In the genomic region with DNA sequence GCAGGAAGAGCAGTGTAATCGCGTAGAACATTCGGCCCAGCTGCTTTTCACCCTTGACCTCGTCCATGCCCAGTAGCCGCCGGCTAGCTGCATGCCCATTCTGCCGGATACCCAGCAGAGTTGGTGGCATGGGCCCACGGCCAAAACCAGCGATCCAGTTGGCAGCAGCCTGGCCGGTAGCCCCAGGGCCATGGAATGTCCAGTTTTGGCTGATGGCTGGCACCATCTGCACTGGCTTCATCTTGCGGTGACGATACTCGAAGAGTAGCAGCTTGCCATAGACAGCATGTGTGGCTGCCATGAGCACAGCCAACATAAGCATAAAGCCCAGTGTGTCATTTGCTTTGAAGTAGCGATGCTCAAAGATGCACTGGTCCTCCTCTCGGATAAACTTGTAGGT, we compare ENCODE assay signal across 27 mouse cellular contexts. TPM values are rescaled to one million over a fixed set of nuclear protein-coding genes. Genes with fewer than 3 reads are reported as not detected.
DNase-seq lines count a peak whose midpoint lies in the region; ATAC-seq and TF ChIP-seq lines count a peak whose summit lies in the region.
"Had no signal": no experiment of that assay in that cellular context is flagged by ENCODE, and none has a peak within 500 bp of the region (broad histone marks: within the 10 kb centered on the region; RNA-seq: fewer than 3 reads in every experiment).

No protein-coding gene starts in this region.

- no peak overlapping the region for H3K4me2 ChIP-seq in hindbrain, postnatal 0 days (ENCODE audit: low read depth, low read length)
- H3K4me2 ChIP-seq in hindbrain, embryonic 11.5 days (replicated peaks; ENCODE audit: low read depth, low read length): no peak overlapping the region
- H3K4me2 ChIP-seq: embryonic facial prominence, embryonic 13.5 days; forebrain, embryonic 12.5 days; heart, embryonic 13.5 days; hindbrain, embryonic 13.5 days; midbrain, embryonic 11.5 days had no signal

- H3K4me1 ChIP-seq in hindbrain, postnatal 0 days (ENCODE audit: insufficient read depth, low read length): no peaks in the 10 kb centered on the region
- no peaks in the 10 kb centered on the region for H3K4me1 ChIP-seq in hindbrain, embryonic 11.5 days (replicated peaks; ENCODE audit: control insufficient read depth, insufficient read depth, low read length)
- H3K4me1 ChIP-seq in thymus, adult 2 months (replicated peaks; ENCODE audit: control insufficient read depth, insufficient read depth, low read length): peaks cover 4% of the 10 kb centered on the region; the same call in 1 of the 2 replicates
- H3K4me1 ChIP-seq: embryonic facial prominence, embryonic 13.5 days; forebrain, embryonic 12.5 days; heart, embryonic 13.5 days; hindbrain, embryonic 13.5 days had no signal

- no peak overlapping the region for H3K9ac ChIP-seq in hindbrain, postnatal 0 days (replicated peaks; ENCODE audit: low read length)
- H3K9ac ChIP-seq in hindbrain, embryonic 11.5 days (ENCODE audit: low read depth, low read length): no peak overlapping the region
- H3K9ac ChIP-seq: embryonic facial prominence, embryonic 13.5 days; forebrain, embryonic 12.5 days; heart, embryonic 13.5 days; hindbrain, embryonic 13.5 days had no signal

- ATAC-seq in hindbrain, postnatal 0 days: no peak
- ATAC-seq in hindbrain, embryonic 11.5 days (ENCODE audit: low FRiP score): no peak
- ATAC-seq: lung, postnatal 0 days had no signal

- H3K36me3 ChIP-seq in hindbrain, postnatal 0 days (ENCODE audit: insufficient read depth, low read length): no peaks in the 10 kb centered on the region
- no peaks in the 10 kb centered on the region for H3K36me3 ChIP-seq in hindbrain, embryonic 11.5 days (ENCODE audit: control insufficient read depth, insufficient read depth, low read length)
- no peaks in the 10 kb centered on the region for H3K36me3 ChIP-seq in thymus, adult 2 months (ENCODE audit: control insufficient read depth, insufficient read depth, low read length)
- H3K36me3 ChIP-seq: embryonic facial prominence, embryonic 13.5 days; heart, embryonic 13.5 days had no signal

- 75% methylated on average over 15 of the region's 15 CpGs for WGBS in hindbrain, postnatal 0 days
- WGBS in hindbrain, embryonic 11.5 days: 93% methylated on average over 15 of the region's 15 CpGs
- WGBS in thymus, adult 2 months: 96% methylated on average over 15 of the region's 15 CpGs

- peak overlapping the region; percentile 58 for H3K27ac ChIP-seq in hindbrain, postnatal 0 days
- no peak overlapping the region for H3K27ac ChIP-seq in hindbrain, embryonic 11.5 days (ENCODE audit: low read depth, low read length)
- no peak overlapping the region for H3K27ac ChIP-seq in thymus, adult 2 months (ENCODE audit: control insufficient read depth, insufficient read depth, low read length)
- H3K27ac ChIP-seq: embryonic facial prominence, embryonic 13.5 days; forebrain, embryonic 12.5 days; heart, embryonic 13.5 days; hindbrain, embryonic 13.5 days; stomach, postnatal 0 days had no signal

- peak; percentile 33 for DNase-seq in hindbrain, postnatal 0 days (ENCODE audit: low spot score)
- no peak for DNase-seq in hindbrain, embryonic 11.5 days (ENCODE audit: low spot score)
- peak; percentile 70 for DNase-seq in brain, adult 2 months (ENCODE audit: low read depth, low spot score)
- peak; percentile 67 for DNase-seq in cerebellum, adult 9-10 months
- no peak for DNase-seq in thymus, adult 2 months
- no peak for DNase-seq in right cerebral cortex, adult 18-20 months
- no peak for DNase-seq in kidney, adult 18-20 months
- DNase-seq: adrenal gland, postnatal 10 days; embryo, embryonic 11 days; heart, adult 18-20 months; heart, postnatal 14 days; kidney, adult 8-10 months; kidney, postnatal 10 days; right cerebral cortex, postnatal 14 days; thymus, postnatal 14 days had no signal

- no peak for TF ChIP-seq CTCF in hindbrain, postnatal 0 days (IDR thresholded peaks at IDR 0.05; ENCODE audit: low read depth)
- no peak for TF ChIP-seq CTCF in thymus, adult 2 months (IDR thresholded peaks at IDR 0.05; ENCODE audit: borderline replicate concordance, control insufficient read depth, extremely low read depth, insufficient read depth, low read length, poor library complexity)

- TF ChIP-seq POLR2A in thymus, adult 2 months (IDR thresholded peaks at IDR 0.05; ENCODE audit: control insufficient read depth, extremely low read depth, insufficient read depth, low read length, poor library complexity): no peak

- no peak overlapping the region for H3K4me3 ChIP-seq in hindbrain, postnatal 0 days (ENCODE audit: low read length)
- no peak overlapping the region for H3K4me3 ChIP-seq in hindbrain, embryonic 11.5 days (ENCODE audit: low read depth, low read length)
- no peak overlapping the region for H3K4me3 ChIP-seq in thymus, adult 2 months (ENCODE audit: control insufficient read depth, insufficient read depth, low read length)
- H3K4me3 ChIP-seq: embryonic facial prominence, embryonic 13.5 days; erythroblast, embryonic 14.5 days; forebrain, embryonic 12.5 days; heart, embryonic 13.5 days; hindbrain, embryonic 13.5 days had no signal

- no peaks in the 10 kb centered on the region for H3K9me3 ChIP-seq in hindbrain, postnatal 0 days (ENCODE audit: low read length)
- no peaks in the 10 kb centered on the region for H3K9me3 ChIP-seq in hindbrain, embryonic 11.5 days (ENCODE audit: control insufficient read depth, low read length)
- H3K9me3 ChIP-seq: embryonic facial prominence, embryonic 13.5 days; forebrain, embryonic 12.5 days; heart, embryonic 13.5 days; hindbrain, embryonic 13.5 days had no signal

- no peaks in the 10 kb centered on the region for H3K27me3 ChIP-seq in hindbrain, postnatal 0 days (ENCODE audit: insufficient read depth, low read length)
- peaks cover 53% of the 10 kb centered on the region for H3K27me3 ChIP-seq in hindbrain, embryonic 11.5 days (ENCODE audit: control insufficient read depth, insufficient read depth, low read length)
- H3K27me3 ChIP-seq in thymus, adult 2 months (ENCODE audit: control insufficient read depth, insufficient read depth, low read length): no peaks in the 10 kb centered on the region

RNA-seq across cellular contexts. Expression of a gene that starts 4.4 kb away (rescaled TPM):
- 21.3 and 27.4 TPM in 2 replicates for total RNA-seq in hindbrain, postnatal 0 days (2014; rRNA removed)
- 46.4 and 52.0 TPM in 2 replicates for polyA plus RNA-seq in hindbrain, postnatal 0 days (2015; fragmentation: Nextera tagmentation; extraction: Ambion mirVana)
- 29.4 and 38.5 TPM in 2 replicates for polyA plus RNA-seq in hindbrain, embryonic 11.5 days (2014; fragmentation: Nextera tagmentation; extraction: Ambion mirVana)
- 27.1 and 34.6 TPM in 2 replicates for polyA plus RNA-seq in thymus, adult 2 months (2012; rRNA removed)

RNA-seq across cellular contexts. Expression of a gene that starts 19.3 kb away (rescaled TPM):
- 6.8 and 21.7 TPM in 2 replicates for total RNA-seq in hindbrain, postnatal 0 days (2014; rRNA removed)
- 21.3 and 22.7 TPM in 2 replicates for polyA plus RNA-seq in hindbrain, postnatal 0 days (2015; fragmentation: Nextera tagmentation; extraction: Ambion mirVana)
- 15.5 and 16.2 TPM in 2 replicates for polyA plus RNA-seq in hindbrain, embryonic 11.5 days (2014; fragmentation: Nextera tagmentation; extraction: Ambion mirVana)
- 9.8 and 10.3 TPM in 2 replicates for polyA plus RNA-seq in thymus, adult 2 months (2012; rRNA removed)
- total RNA-seq: monocyte, adult 5-6 weeks had no signal
- polyA plus RNA-seq: erythroblast, embryonic 14.5 days had no signal

RNA-seq across cellular contexts. Expression of a gene that starts 21.9 kb away (rescaled TPM):
- total RNA-seq in hindbrain, postnatal 0 days (2014; rRNA removed): 28.6 and 30.1 TPM in 2 replicates
- 5.4 and 6.8 TPM in 2 replicates for polyA plus RNA-seq in hindbrain, postnatal 0 days (2015; fragmentation: Nextera tagmentation; extraction: Ambion mirVana)
- polyA plus RNA-seq in hindbrain, embryonic 11.5 days (2014; fragmentation: Nextera tagmentation; extraction: Ambion mirVana): 4.7 and 7.2 TPM in 2 replicates
- polyA plus RNA-seq in thymus, adult 2 months (2012; rRNA removed): 0.31 and 1.1 TPM in 2 replicates
- total RNA-seq: liver, adult 2 months; megakaryocyte progenitor cell, adult 5-6 weeks; monocyte, adult 5-6 weeks; neutrophil, adult 5-6 weeks had no signal
- polyA plus RNA-seq: erythroblast, embryonic 14.5 days had no signal

Comparison
In these comparisons a context has a peak if more than half of its experiments do, and no peak if none do; other contexts are left out.
1. DNase-seq: peak in hindbrain, postnatal 0 days (single experiment), brain, adult 2 months (single experiment) and cerebellum, adult 9-10 months (single experiment); none in hindbrain, embryonic 11.5 days (single experiment), thymus, adult 2 months (single experiment), right cerebral cortex, adult 18-20 months (single experiment) and kidney, adult 18-20 months (single experiment).